Mouse (Mus musculus): ENCODE results near the gene Khsrp. TPM values are rescaled to one million over a fixed set of nuclear protein-coding genes. Genes with fewer than 3 reads are reported as not detected.

The Khsrp gene
- polyA plus RNA-seq, 1 experiment from 2014 or later, result 46.0 TPM

GRCm38 (mm10) chr17:56996506-56996905 is 34.8 kb downstream of the Khsrp start:
- H3K9ac ChIP-seq, result no peak overlapping the region
- H3K4me3 ChIP-seq, result peak overlapping the region; percentile 81; the same call in 1 of the 2 replicates
- peaks cover 72% of the 10 kb centered on the region for H3K36me3 ChIP-seq

GRCm38 (mm10) chr17:56995046-56995445 is 36.3 kb downstream of the Khsrp start:
- no peak overlapping the region for H3K4me3 ChIP-seq
- no peaks in the 10 kb centered on the region for H3K27me3 ChIP-seq
- no peak overlapping the region for H3K27ac ChIP-seq
- ATAC-seq (ENCODE audit: low FRiP score, low read depth), result no peak
- H3K9ac ChIP-seq, result no peak overlapping the region
- WGBS, result 92% methylated on average over 8 of the region's 8 CpGs
- H3K4me1 ChIP-seq, result peaks cover 21% of the 10 kb centered on the region
- no peaks in the 10 kb centered on the region for H3K9me3 ChIP-seq
- no peak overlapping the region for H3K4me2 ChIP-seq (replicated peaks)
- peaks cover 68% of the 10 kb centered on the region for H3K36me3 ChIP-seq

More at GRCm38 (mm10) chr17:56996506-56996905, 34.8 kb downstream of the Khsrp start:
- Histone ChIP-seq H3K9me3 (no peaks in the 10 kb centered on the region), H3K4me2 (replicated peaks) (peak overlapping the region; percentile 76), H3K4me1 (peaks cover 14% of the 10 kb centered on the region), H3K27me3 (no peaks in the 10 kb centered on the region), H3K27ac (no peak overlapping the region)
- 73% methylated on average over 2 of the region's 2 CpGs for WGBS
- ATAC-seq (ENCODE audit: low FRiP score, low read depth), result no peak

DNA sequence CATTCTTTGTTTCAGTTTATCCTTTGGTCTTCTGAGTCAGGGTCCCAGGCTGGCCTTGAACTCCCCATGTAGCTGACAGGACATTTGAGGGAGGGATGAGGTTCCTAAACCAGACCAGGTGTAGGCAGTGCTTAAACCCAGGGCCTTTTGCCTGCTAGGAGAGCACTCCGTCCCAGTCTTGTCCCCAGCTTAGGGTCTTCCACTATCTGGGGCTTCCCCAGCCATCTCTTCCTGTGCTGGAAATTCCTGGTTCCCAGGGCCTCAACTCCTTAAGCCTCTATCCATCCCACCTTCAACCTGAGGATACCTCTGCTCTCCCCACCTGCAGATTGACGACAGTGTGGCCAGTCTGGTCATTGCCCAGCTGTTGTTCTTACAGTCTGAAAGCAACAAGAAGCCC is 40.4 kb downstream of the Khsrp start:
- Histone ChIP-seq H3K9ac (peak overlapping the region; percentile 86), H3K27ac (no peak overlapping the region), H3K9me3 (no peaks in the 10 kb centered on the region), H3K36me3 (peaks cover 44% of the 10 kb centered on the region), H3K27me3 (no peaks in the 10 kb centered on the region), H3K4me1 (peaks cover 7% of the 10 kb centered on the region), H3K4me3 (peak overlapping the region; percentile 88), H3K4me2 (replicated peaks) (peak overlapping the region; percentile 78)
- WGBS, result 72% methylated on average over 2 of the region's 2 CpGs
- no peak for ATAC-seq (ENCODE audit: low FRiP score, low read depth)

DNA sequence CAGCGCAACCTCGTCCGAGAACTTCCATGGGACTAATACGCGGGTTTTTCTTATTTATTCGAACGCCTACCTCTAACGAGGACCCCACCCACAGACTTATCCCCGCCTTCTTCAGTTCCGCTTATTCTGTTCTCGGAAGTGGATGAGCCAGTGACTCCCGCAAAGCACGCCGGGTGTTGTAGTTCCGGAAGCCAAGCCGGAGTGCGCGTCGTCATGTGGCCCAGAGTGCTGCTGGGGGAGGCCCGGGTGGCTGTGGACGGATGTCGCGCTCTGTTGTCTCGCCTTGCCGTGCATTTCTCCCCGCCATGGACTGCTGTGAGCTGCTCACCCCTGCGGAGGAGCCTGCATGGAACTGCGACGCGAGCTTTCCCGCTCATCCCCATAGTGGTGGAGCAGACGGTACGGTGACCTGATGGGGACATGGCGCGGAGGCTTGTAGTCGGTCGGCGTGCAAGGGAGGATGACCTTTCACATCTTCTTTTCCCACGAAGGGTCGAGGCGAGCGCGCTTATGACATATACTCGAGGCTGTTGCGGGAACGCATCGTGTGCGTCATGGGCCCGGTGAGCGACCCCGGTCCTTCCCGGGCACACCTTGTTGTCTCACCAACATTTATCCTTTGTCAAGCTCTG is 41.1 kb downstream of the Khsrp start, which contains the start of gene Clpp:
TSS of gene Clpp (plus strand) at position 191 of the 632 bp plus-strand sequence.
- WGBS, result under 1% methylated on average over 52 of the region's 52 CpGs
- H3K36me3 ChIP-seq, result peaks cover 37% of the 10 kb centered on the region
- H3K27ac ChIP-seq, result peak within 1 kb of the TSS; percentile 70
- H3K4me2 ChIP-seq (replicated peaks), result peak within 1 kb of the TSS; percentile 78
- H3K9me3 ChIP-seq, result no peaks in the 10 kb centered on the region
- ATAC-seq (ENCODE audit: low FRiP score, low read depth), result peak; percentile 97
- peak within 1 kb of the TSS; percentile 88 for H3K4me3 ChIP-seq
- peak within 1 kb of the TSS; percentile 86 for H3K9ac ChIP-seq
- H3K27me3 ChIP-seq, result no peaks in the 10 kb centered on the region
- peaks cover 7% of the 10 kb centered on the region for H3K4me1 ChIP-seq

DNA sequence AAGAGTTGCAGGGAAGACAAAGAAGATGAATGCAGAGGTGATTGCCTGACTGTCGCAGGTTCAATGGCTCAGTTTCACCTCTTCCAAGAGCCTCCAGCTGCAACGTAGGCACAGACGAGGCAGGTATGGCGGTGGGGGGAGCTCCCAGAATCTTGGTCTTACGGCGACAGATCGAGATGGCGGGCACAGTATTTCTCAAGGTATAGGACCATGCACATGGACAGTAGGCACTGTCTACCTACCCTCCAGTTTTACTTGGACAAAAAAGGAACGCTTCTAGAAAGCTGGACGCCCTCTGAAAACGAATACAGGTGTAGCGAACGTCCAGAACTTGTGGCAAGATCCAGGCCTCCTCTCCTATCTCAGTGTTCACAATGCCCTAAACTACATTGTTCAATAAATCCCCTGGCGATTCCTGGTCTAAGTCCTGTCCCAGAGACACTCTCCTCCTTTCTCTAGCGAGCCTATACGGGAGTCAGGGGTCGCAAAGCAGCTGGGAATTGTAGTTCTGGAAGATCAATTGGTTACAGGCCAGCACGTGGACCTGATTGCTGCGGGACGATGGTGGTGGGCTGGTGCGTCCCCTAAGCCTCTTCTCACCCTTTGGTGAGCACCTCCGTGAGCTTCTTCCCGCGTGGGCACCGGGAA is 41.7 kb downstream of the Khsrp start:
- Histone ChIP-seq H3K4me1 (peaks cover 7% of the 10 kb centered on the region), H3K4me2 (replicated peaks) (peak overlapping the region; percentile 78), H3K9me3 (no peaks in the 10 kb centered on the region), H3K27ac (peak overlapping the region; percentile 70; the same call in 1 of the 2 replicates), H3K27me3 (no peaks in the 10 kb centered on the region), H3K36me3 (peaks cover 31% of the 10 kb centered on the region), H3K9ac (peak overlapping the region; percentile 68), H3K4me3 (peak overlapping the region; percentile 88)
- ATAC-seq (ENCODE audit: low FRiP score, low read depth), result peak; percentile 92
- WGBS, result 3% methylated on average over 25 of the region's 25 CpGs

DNA sequence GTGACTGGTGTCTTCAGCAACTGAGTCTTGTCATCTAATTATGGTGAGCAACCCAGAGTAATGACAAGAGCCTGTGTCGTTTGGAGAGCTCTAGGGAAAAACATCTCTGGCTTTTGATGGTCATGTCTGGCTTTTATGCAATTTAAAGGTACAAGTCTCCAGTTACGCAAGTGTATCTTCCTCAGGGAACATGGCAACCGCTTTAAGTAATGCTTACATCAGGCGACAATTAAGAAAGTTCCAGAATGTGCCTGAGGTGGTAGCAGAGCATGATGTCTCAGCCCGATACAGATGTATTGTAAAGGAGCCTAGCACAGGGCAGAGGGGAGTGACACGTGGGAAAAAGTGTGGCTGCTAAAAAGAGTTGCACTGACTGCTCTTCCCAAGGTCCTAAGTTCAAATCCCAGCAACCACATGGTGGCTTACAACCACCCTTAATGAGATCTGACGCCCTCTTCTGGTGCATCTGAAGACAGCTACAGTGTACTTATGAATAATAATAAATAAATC is 42.3 kb downstream of the Khsrp start:
- 71% methylated on average over 7 of the region's 7 CpGs for WGBS
- Histone ChIP-seq H3K36me3 (peaks cover 24% of the 10 kb centered on the region), H3K9me3 (no peaks in the 10 kb centered on the region), H3K4me2 (replicated peaks) (peak overlapping the region; percentile 78), H3K27ac (no peak overlapping the region), H3K4me3 (peak overlapping the region; percentile 88), H3K27me3 (no peaks in the 10 kb centered on the region), H3K4me1 (peaks cover 7% of the 10 kb centered on the region), H3K9ac (no peak overlapping the region)
- no peak for ATAC-seq (ENCODE audit: low FRiP score, low read depth)

DNA sequence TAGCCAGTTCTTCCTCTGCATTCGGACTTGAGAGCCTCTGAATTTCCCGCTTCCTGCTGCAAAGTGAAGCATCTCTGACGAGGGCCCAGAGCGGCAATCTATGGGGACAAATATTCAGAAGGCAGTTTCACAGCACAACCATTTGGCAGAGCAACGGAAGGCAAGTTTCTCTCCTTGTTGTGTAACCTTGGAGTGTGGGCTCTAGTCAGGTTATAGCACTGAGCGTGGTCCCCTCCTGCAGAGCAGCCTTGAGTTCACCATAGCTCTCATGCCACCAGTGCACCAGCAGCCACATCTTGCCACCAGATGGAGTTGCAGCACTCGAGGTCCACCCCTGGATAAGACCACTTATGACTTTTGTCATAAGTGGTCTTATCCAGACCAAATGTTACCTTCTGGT is 42.9 kb downstream of the Khsrp start:
- Histone ChIP-seq H3K27me3 (no peaks in the 10 kb centered on the region), H3K4me2 (replicated peaks) (no peak overlapping the region), H3K9ac (no peak overlapping the region), H3K4me1 (peaks cover 7% of the 10 kb centered on the region), H3K27ac (no peak overlapping the region), H3K9me3 (no peaks in the 10 kb centered on the region), H3K36me3 (peaks cover 19% of the 10 kb centered on the region), H3K4me3 (no peak overlapping the region)
- 80% methylated on average over 7 of the region's 7 CpGs for WGBS
- ATAC-seq (ENCODE audit: low FRiP score, low read depth), result no peak

- Histone ChIP-seq H3K27me3 (no peaks in the 10 kb centered on the region), H3K36me3 (no peaks in the 10 kb centered on the region), H3K4me1 (peaks cover 6% of the 10 kb centered on the region), H3K9me3 (no peaks in the 10 kb centered on the region), H3K4me3 (no peak overlapping the region), H3K4me2 (replicated peaks) (no peak overlapping the region), H3K27ac (no peak overlapping the region), H3K9ac (no peak overlapping the region)
- no peak for ATAC-seq (ENCODE audit: low FRiP score, low read depth)
- 89% methylated on average over 3 of the region's 3 CpGs for WGBS
Observed at GRCm38 (mm10) chr17:56986105-56986805, 45.1 kb downstream of the Khsrp start.

- no peak for ATAC-seq (ENCODE audit: low FRiP score, low read depth)
- Histone ChIP-seq H3K9ac (no peak overlapping the region), H3K36me3 (no peaks in the 10 kb centered on the region), H3K4me2 (replicated peaks) (no peak overlapping the region), H3K27me3 (no peaks in the 10 kb centered on the region), H3K27ac (no peak overlapping the region), H3K9me3 (no peaks in the 10 kb centered on the region), H3K4me1 (no peaks in the 10 kb centered on the region), H3K4me3 (no peak overlapping the region)
- 66% methylated on average over 3 of the region's 3 CpGs for WGBS
Observed at GRCm38 (mm10) chr17:56985656-56986055, 45.7 kb downstream of the Khsrp start.

DNA sequence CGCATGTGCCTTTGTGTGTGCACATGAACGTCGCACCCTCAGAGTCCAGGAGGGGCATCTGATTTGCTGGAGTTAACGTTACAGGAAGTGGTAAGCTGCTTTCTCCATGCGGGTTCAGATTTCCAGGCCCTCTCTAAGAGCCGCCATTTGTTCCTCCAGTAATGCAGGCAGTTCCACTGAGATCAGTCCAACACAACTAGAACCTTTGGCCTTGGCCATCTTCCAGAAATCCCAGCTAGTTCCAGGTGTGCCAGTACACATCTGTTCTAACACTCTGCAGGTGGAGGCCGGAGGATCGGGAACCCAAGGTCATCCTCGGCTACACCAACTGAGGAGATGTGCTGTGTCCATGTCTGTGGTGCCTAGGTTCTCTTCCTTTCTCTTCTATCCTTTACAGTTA is 46.4 kb downstream of the Khsrp start:
- Histone ChIP-seq H3K4me1 (no peaks in the 10 kb centered on the region), H3K4me3 (no peak overlapping the region), H3K27ac (no peak overlapping the region), H3K4me2 (replicated peaks) (no peak overlapping the region), H3K9me3 (no peaks in the 10 kb centered on the region), H3K36me3 (no peaks in the 10 kb centered on the region), H3K27me3 (no peaks in the 10 kb centered on the region), H3K9ac (no peak overlapping the region; the same call in 1 of the 2 replicates)
- no peak for ATAC-seq (ENCODE audit: low FRiP score, low read depth)
- 72% methylated on average over 9 of the region's 9 CpGs for WGBS

DNA sequence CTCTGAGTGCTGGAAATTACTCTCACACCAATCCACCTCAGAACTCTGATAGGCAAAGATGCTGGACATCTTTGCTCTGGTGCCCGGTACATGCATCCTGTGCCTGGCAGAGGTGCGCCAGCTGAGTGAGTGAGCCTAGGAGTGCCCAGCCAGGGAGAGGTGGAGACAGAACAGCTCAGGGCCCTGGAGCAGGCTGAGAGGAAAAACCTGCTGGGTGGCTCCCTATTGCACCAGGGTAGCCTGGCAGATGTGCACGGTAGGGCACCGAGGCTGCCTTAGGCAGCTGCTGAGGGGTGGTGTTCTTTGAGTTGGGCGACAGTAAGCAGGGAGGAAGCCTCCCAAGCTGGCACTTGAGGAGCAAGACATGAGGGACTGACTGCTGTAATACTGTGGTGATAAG is 49.3 kb downstream of the Khsrp start, which contains the start of gene Acer1:
TSS of gene Acer1 (minus strand) at position 114 of the 400 bp plus-strand sequence.
- peaks cover 6% of the 10 kb centered on the region for H3K4me1 ChIP-seq
- 74% methylated on average over 5 of the region's 5 CpGs for WGBS
- H3K9me3 ChIP-seq, result no peaks in the 10 kb centered on the region
- H3K27ac ChIP-seq, result no peak within 1 kb of the TSS
- no peaks in the 10 kb centered on the region for H3K36me3 ChIP-seq
- H3K9ac ChIP-seq, result no peak within 1 kb of the TSS
- no peaks in the 10 kb centered on the region for H3K27me3 ChIP-seq
- H3K4me3 ChIP-seq, result no peak within 1 kb of the TSS
- ATAC-seq (ENCODE audit: low FRiP score, low read depth), result no peak
- H3K4me2 ChIP-seq (replicated peaks), result no peak within 1 kb of the TSS

DNA sequence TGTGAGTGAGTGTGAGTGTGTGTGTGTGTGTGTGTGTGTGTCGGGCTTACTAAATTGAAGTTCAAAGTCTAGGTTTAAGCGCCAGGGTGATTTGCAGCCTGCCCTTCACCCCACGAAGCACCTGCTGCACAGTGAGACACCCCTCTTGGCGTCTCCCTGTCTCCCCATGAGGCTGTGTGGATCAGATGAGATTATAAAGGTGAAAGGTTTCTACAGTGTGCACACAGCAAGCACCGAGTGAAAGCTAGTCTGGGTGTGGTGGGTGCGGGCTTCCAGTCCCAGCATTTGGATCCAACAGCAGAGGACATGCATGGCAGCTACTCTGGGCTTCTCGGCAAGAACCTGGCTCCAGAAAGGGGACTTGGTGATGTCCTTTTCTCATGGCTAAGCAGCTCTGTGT is 50.3 kb downstream of the Khsrp start:
- Histone ChIP-seq H3K9me3 (no peaks in the 10 kb centered on the region), H3K27me3 (no peaks in the 10 kb centered on the region), H3K4me3 (no peak overlapping the region), H3K4me1 (peaks cover 6% of the 10 kb centered on the region), H3K27ac (no peak overlapping the region), H3K36me3 (no peaks in the 10 kb centered on the region), H3K4me2 (replicated peaks) (no peak overlapping the region), H3K9ac (no peak overlapping the region)
- no peak for ATAC-seq (ENCODE audit: low FRiP score, low read depth)
- 61% methylated on average over 7 of the region's 7 CpGs for WGBS
